ENCODE assay signal across 12 mouse cellular contexts in the genomic region with DNA sequence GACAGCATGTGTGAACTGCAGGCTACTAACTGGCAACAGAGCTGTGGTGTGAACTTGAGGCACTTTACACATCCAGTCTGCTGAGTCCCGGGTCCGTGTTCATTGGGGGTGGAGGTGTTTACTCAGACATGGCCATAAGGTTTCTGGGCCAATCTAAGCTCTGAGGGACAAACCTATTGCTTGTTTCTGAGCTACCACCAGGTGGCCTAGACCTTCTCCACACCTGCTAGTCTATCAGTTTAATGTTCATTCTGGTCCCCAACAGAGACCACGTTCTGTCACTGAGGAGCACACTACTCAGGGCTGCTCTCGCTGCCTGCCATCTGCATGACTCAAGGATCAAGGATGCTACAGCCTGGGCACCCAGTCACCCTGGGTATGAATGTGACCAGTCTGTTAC. TPM values are rescaled to one million over a fixed set of nuclear protein-coding genes. Genes with fewer than 3 reads are reported as not detected.
DNase-seq lines count a peak whose midpoint lies in the region; ATAC-seq and TF ChIP-seq lines count a peak whose summit lies in the region.
"Had no signal": no experiment of that assay in that cellular context is flagged by ENCODE, and none has a peak within 500 bp of the region (broad histone marks: within the 10 kb centered on the region; RNA-seq: fewer than 3 reads in every experiment).

No protein-coding gene starts in this region.

- intact Hi-C loops in gastrocnemius, adult 2 months (cut with DNase I) = no loop called here

- no peak overlapping the region for H3K27ac ChIP-seq in gastrocnemius, adult 2 months
- peak overlapping the region; percentile 92 for H3K27ac ChIP-seq in liver, embryonic 13.5 days
- H3K27ac ChIP-seq in liver, embryonic 11.5 days (ENCODE audit: low read depth, low read length) = no peak overlapping the region
- no peak overlapping the region for H3K27ac ChIP-seq in CH12.LX (ENCODE audit: insufficient read depth, low read depth)
- no peak overlapping the region for H3K27ac ChIP-seq in midbrain, embryonic 15.5 days
- H3K27ac ChIP-seq: heart, embryonic 13.5 days had no signal

- H3K4me3 ChIP-seq in gastrocnemius, adult 2 months = no peak overlapping the region
- no peak overlapping the region for H3K4me3 ChIP-seq in liver, embryonic 13.5 days (replicated peaks)
- no peak overlapping the region for H3K4me3 ChIP-seq in liver, embryonic 11.5 days (ENCODE audit: low read depth, low read length)
- no peak overlapping the region for H3K4me3 ChIP-seq in CH12.LX (replicated peaks in 1 of 3; ENCODE audit: low read depth in 2 of 3, low read length in 2 of 3, poor library complexity in 1 of 3)
- H3K4me3 ChIP-seq in midbrain, embryonic 15.5 days = no peak overlapping the region
- H3K4me3 ChIP-seq: heart, embryonic 13.5 days had no signal

- in situ Hi-C loops in CH12.LX (cut with MboI; ENCODE audit: low pct_ligation_motif_present, low pct_unique_long_range_greater_than_20kb, low sequenced_read_pairs) = no loop called here

- H3K36me3 ChIP-seq in liver, embryonic 13.5 days = peaks cover 54% of the 10 kb centered on the region
- H3K36me3 ChIP-seq in liver, embryonic 11.5 days (ENCODE audit: control insufficient read depth, insufficient read depth, low read length) = peaks cover 36% of the 10 kb centered on the region
- peaks cover 52 to 60% of the 10 kb centered on the region in 2 experiments for H3K36me3 ChIP-seq in CH12.LX (replicated peaks in 1 of 2; ENCODE audit: control insufficient read depth in 1 of 2, insufficient read depth in 1 of 2, low read length in 1 of 2)
- H3K36me3 ChIP-seq in midbrain, embryonic 15.5 days (replicated peaks) = peaks cover 42% of the 10 kb centered on the region

- no peak for TF ChIP-seq POLR2A in CH12.LX (IDR thresholded peaks at IDR 0.05; ENCODE audit: low read depth, low read length)

- no peaks in the 10 kb centered on the region for H3K79me2 ChIP-seq in CH12.LX (replicated peaks; ENCODE audit: control insufficient read depth, extremely low read depth, insufficient read depth, poor library complexity, severe bottlenecking)

- ATAC-seq in liver, embryonic 13.5 days (ENCODE audit: low read depth) = no peak
- ATAC-seq in liver, embryonic 11.5 days (replicated peaks; ENCODE audit: low FRiP score) = no peak
- ATAC-seq in megakaryocyte progenitor cell, adult 5-6 weeks (replicated peaks; ENCODE audit: poor library complexity) = 0 out of 2 replicates have a peak, but pooled peaks have one; percentile 18
- ATAC-seq in midbrain, embryonic 15.5 days (replicated peaks) = no peak
- ATAC-seq: inflammation-experienced regulatory T-cells, adult 6 months had no signal

- no peaks in the 10 kb centered on the region for H3K27me3 ChIP-seq in liver, embryonic 13.5 days
- no peaks in the 10 kb centered on the region for H3K27me3 ChIP-seq in liver, embryonic 11.5 days (replicated peaks; ENCODE audit: control insufficient read depth, insufficient read depth, low read length)
- peaks cover 1% of the 10 kb centered on the region for H3K27me3 ChIP-seq in CH12.LX (replicated peaks)
- no peaks in the 10 kb centered on the region for H3K27me3 ChIP-seq in midbrain, embryonic 15.5 days (replicated peaks)
- H3K27me3 ChIP-seq: heart, embryonic 13.5 days had no signal

- peak; percentile 5; the same call in 1 of the 2 replicates for TF ChIP-seq CTCF in gastrocnemius, adult 2 months (IDR thresholded peaks at IDR 0.05)
- peak; percentile 37 to 58 for TF ChIP-seq CTCF in CH12.LX (conservative IDR thresholded peaks at IDR 0.05 in 1 of 2, IDR thresholded peaks at IDR 0.05 in 1 of 2; ENCODE audit: low read depth in 2 of 2, low read length in 2 of 2)

- 72% methylated on average over 4 of the region's 4 CpGs for WGBS in liver, embryonic 13.5 days (ENCODE audit: insufficient replicate concordance)
- WGBS in liver, embryonic 11.5 days = 75% methylated on average over 4 of the region's 4 CpGs
- 80% methylated on average over 4 of the region's 4 CpGs for WGBS in midbrain, embryonic 15.5 days

- no peaks in the 10 kb centered on the region for H3K9me3 ChIP-seq in liver, embryonic 13.5 days (replicated peaks)
- no peaks in the 10 kb centered on the region for H3K9me3 ChIP-seq in liver, embryonic 11.5 days (ENCODE audit: control insufficient read depth, low read length)
- H3K9me3 ChIP-seq in CH12.LX (replicated peaks; ENCODE audit: low read length) = no peaks in the 10 kb centered on the region
- H3K9me3 ChIP-seq in midbrain, embryonic 15.5 days = no peaks in the 10 kb centered on the region
- H3K9me3 ChIP-seq: heart, embryonic 13.5 days had no signal

- H3K9ac ChIP-seq in liver, embryonic 13.5 days = no peak overlapping the region
- no peak overlapping the region for H3K9ac ChIP-seq in liver, embryonic 11.5 days (ENCODE audit: low read depth, low read length)
- no peak overlapping the region for H3K9ac ChIP-seq in CH12.LX (ENCODE audit: insufficient read depth, low read depth)
- no peak overlapping the region for H3K9ac ChIP-seq in midbrain, embryonic 15.5 days
- H3K9ac ChIP-seq: heart, embryonic 13.5 days had no signal

- dilution Hi-C loops in CH12.LX (cut with MboI; ENCODE audit: extremely low pct_ligation_motif_present, extremely low pct_unique_long_range_greater_than_20kb, low sequenced_read_pairs) = no loop called here

- peak; percentile 27 for TF ChIP-seq RAD21 in CH12.LX (IDR thresholded peaks at IDR 0.05; ENCODE audit: low read depth, low read length)

- no peak for DNase-seq in gastrocnemius, adult 2 months
- no peak for DNase-seq in gastrocnemius, postnatal 4 days (ENCODE audit: low spot score in 2 of 2)
- no peak for DNase-seq in liver, embryonic 13.5 days
- no peak for DNase-seq in liver, embryonic 11.5 days (ENCODE audit: low spot score)
- DNase-seq in CH12.LX (ENCODE audit: extremely low read depth) = no peak
- DNase-seq in layer of hippocampus, adult 18-20 months (ENCODE audit: low spot score in 2 of 2) = no peak
- DNase-seq: right cerebral cortex, postnatal 14 days had no signal

- H3K4me1 ChIP-seq in liver, embryonic 13.5 days (replicated peaks) = peaks cover 63% of the 10 kb centered on the region
- peaks cover 27% of the 10 kb centered on the region for H3K4me1 ChIP-seq in liver, embryonic 11.5 days (replicated peaks; ENCODE audit: control insufficient read depth, insufficient read depth, low read length)
- peaks cover 0 to 14% of the 10 kb centered on the region in 2 experiments; a peak in 3 of 4 replicates for H3K4me1 ChIP-seq in CH12.LX (ENCODE audit: control insufficient read depth in 1 of 2, insufficient read depth in 2 of 2)
- H3K4me1 ChIP-seq in midbrain, embryonic 15.5 days = peaks cover 14% of the 10 kb centered on the region

- TF ChIP-seq EP300 in CH12.LX (IDR thresholded peaks at IDR 0.05; ENCODE audit: low read length) = no peak

- no peak overlapping the region for H3K4me2 ChIP-seq in liver, embryonic 13.5 days
- H3K4me2 ChIP-seq in liver, embryonic 11.5 days = no peak overlapping the region
- no peak overlapping the region for H3K4me2 ChIP-seq in CH12.LX (ENCODE audit: insufficient read depth, low read depth, poor library complexity, severe bottlenecking)
- H3K4me2 ChIP-seq in midbrain, embryonic 15.5 days = no peak overlapping the region
- H3K4me2 ChIP-seq: heart, embryonic 13.5 days had no signal

RNA-seq across cellular contexts. Expression of a gene that starts 7.1 kb away (rescaled TPM):
- 100 to 1,000 TPM in 1 of 2 experiments, 10 to 100 TPM in 1; 95.2 to 101 TPM for total RNA-seq in gastrocnemius, adult 2 months (2021)
- total RNA-seq in gastrocnemius, postnatal 4 days (2021) = 100 to 1,000 TPM; 161 to 162 TPM
- polyA plus RNA-seq in liver, embryonic 13.5 days (2015; fragmentation: Nextera tagmentation; extraction: Ambion mirVana) = 125 and 130 TPM in 2 replicates
- polyA plus RNA-seq in liver, embryonic 11.5 days (2014; fragmentation: Nextera tagmentation; extraction: Ambion mirVana) = 229 and 240 TPM in 2 replicates
- 185 and 230 TPM in 2 replicates for total RNA-seq in CH12.LX (2012; rRNA removed)
- total RNA-seq in CH12.LX (2014; rRNA removed) = 175 and 188 TPM in 2 replicates
- 181 and 195 TPM in 2 replicates for polyA plus RNA-seq in CH12.LX (2012; ENCODE audit: insufficient read length, low read depth)
- total RNA-seq in megakaryocyte progenitor cell, adult 5-6 weeks (2015) = 65.8 and 66.4 TPM in 2 replicates
- 70.6 and 83.6 TPM in 2 replicates for total RNA-seq in megakaryocyte progenitor cell, adult 5-6 weeks (2017)
- 100 to 1,000 TPM; 493 to 502 TPM for total RNA-seq in layer of hippocampus, adult 18-20 months (2021)
- 626 and 662 TPM in 2 replicates for polyA plus RNA-seq in midbrain, embryonic 15.5 days (2015; fragmentation: Nextera tagmentation; extraction: Ambion mirVana)

RNA-seq across cellular contexts. Expression of a gene that starts 13.9 kb away (rescaled TPM):
- total RNA-seq in gastrocnemius, adult 2 months (2021) = not detected
- total RNA-seq in gastrocnemius, postnatal 4 days (2021) = under 1 TPM in 1 of 2 experiments, not detected in 1; 0.18 TPM
- polyA plus RNA-seq in liver, embryonic 13.5 days (2015; fragmentation: Nextera tagmentation; extraction: Ambion mirVana) = 11.2 and 12.5 TPM in 2 replicates
- 4.0 and 5.0 TPM in 2 replicates for polyA plus RNA-seq in liver, embryonic 11.5 days (2014; fragmentation: Nextera tagmentation; extraction: Ambion mirVana)
- total RNA-seq in CH12.LX (2012; rRNA removed) (not detected in 2 replicates), CH12.LX (2014; rRNA removed) (not detected in 2 replicates)
- polyA plus RNA-seq in CH12.LX (2012; ENCODE audit: insufficient read length, low read depth) = not detected in 2 replicates
- 1.4 and 1.5 TPM in 2 replicates for total RNA-seq in megakaryocyte progenitor cell, adult 5-6 weeks (2015)
- total RNA-seq in megakaryocyte progenitor cell, adult 5-6 weeks (2017) = 1.8 and 1.9 TPM in 2 replicates
- total RNA-seq in layer of hippocampus, adult 18-20 months (2021) = not detected
- polyA plus RNA-seq in midbrain, embryonic 15.5 days (2015; fragmentation: Nextera tagmentation; extraction: Ambion mirVana) = not detected in 2 replicates
- polyA plus RNA-seq: inflammation-experienced regulatory T-cells, adult 6 months; neural tube, embryonic 14.5 days had no signal

RNA-seq across cellular contexts. Expression of a gene that starts 17.1 kb away (rescaled TPM):
- total RNA-seq in gastrocnemius, adult 2 months (2021) = not detected
- total RNA-seq in gastrocnemius, postnatal 4 days (2021) = 10 to 100 TPM in 1 of 2 experiments, 1 to 10 TPM in 1; 9.8 to 17.0 TPM
- 5.5 and 6.3 TPM in 2 replicates for polyA plus RNA-seq in liver, embryonic 13.5 days (2015; fragmentation: Nextera tagmentation; extraction: Ambion mirVana)
- polyA plus RNA-seq in liver, embryonic 11.5 days (2014; fragmentation: Nextera tagmentation; extraction: Ambion mirVana) = 6.3 and 6.9 TPM in 2 replicates
- 0.34 TPM in 1 of 2 replicates, not detected in the other for total RNA-seq in CH12.LX (2012; rRNA removed)
- total RNA-seq in CH12.LX (2014; rRNA removed) = not detected in 2 replicates
- not detected in 2 replicates for polyA plus RNA-seq in CH12.LX (2012; ENCODE audit: insufficient read length, low read depth)
- 1.6 and 1.9 TPM in 2 replicates for total RNA-seq in megakaryocyte progenitor cell, adult 5-6 weeks (2015)
- total RNA-seq in megakaryocyte progenitor cell, adult 5-6 weeks (2017) = 1.8 and 2.3 TPM in 2 replicates
- 10 to 100 TPM; 82.1 to 87.0 TPM for total RNA-seq in layer of hippocampus, adult 18-20 months (2021)
- polyA plus RNA-seq in midbrain, embryonic 15.5 days (2015; fragmentation: Nextera tagmentation; extraction: Ambion mirVana) = 311 and 338 TPM in 2 replicates

RNA-seq across cellular contexts. Expression of a gene that starts 22.9 kb away (rescaled TPM):
- total RNA-seq in gastrocnemius, adult 2 months (2021) = 10 to 100 TPM; 10.5 to 11.3 TPM
- total RNA-seq in gastrocnemius, postnatal 4 days (2021) = 10 to 100 TPM; 37.1 to 42.7 TPM
- 12.3 and 13.7 TPM in 2 replicates for polyA plus RNA-seq in liver, embryonic 13.5 days (2015; fragmentation: Nextera tagmentation; extraction: Ambion mirVana)
- 12.0 and 14.5 TPM in 2 replicates for polyA plus RNA-seq in liver, embryonic 11.5 days (2014; fragmentation: Nextera tagmentation; extraction: Ambion mirVana)
- total RNA-seq in CH12.LX (2012; rRNA removed) (97.2 and 125 TPM in 2 replicates), CH12.LX (2014; rRNA removed) (4.4 and 6.1 TPM in 2 replicates)
- 0.79 and 1.2 TPM in 2 replicates for polyA plus RNA-seq in CH12.LX (2012; ENCODE audit: insufficient read length, low read depth)
- total RNA-seq in megakaryocyte progenitor cell, adult 5-6 weeks (2015) = 19.4 and 20.2 TPM in 2 replicates
- total RNA-seq in megakaryocyte progenitor cell, adult 5-6 weeks (2017) = 223 and 238 TPM in 2 replicates
- 10 to 100 TPM; 69.9 to 70.6 TPM for total RNA-seq in layer of hippocampus, adult 18-20 months (2021)
- polyA plus RNA-seq in midbrain, embryonic 15.5 days (2015; fragmentation: Nextera tagmentation; extraction: Ambion mirVana) = 119 and 121 TPM in 2 replicates

RNA-seq across cellular contexts. Expression of a gene that starts 22.9 kb away (rescaled TPM):
- under 1 TPM; 0.08 to 0.33 TPM for total RNA-seq in gastrocnemius, adult 2 months (2021)
- total RNA-seq in gastrocnemius, postnatal 4 days (2021) = under 1 TPM; 0.23 to 0.29 TPM
- 0.06 and 0.18 TPM in 2 replicates for polyA plus RNA-seq in liver, embryonic 13.5 days (2015; fragmentation: Nextera tagmentation; extraction: Ambion mirVana)
- 0.23 and 0.38 TPM in 2 replicates for polyA plus RNA-seq in liver, embryonic 11.5 days (2014; fragmentation: Nextera tagmentation; extraction: Ambion mirVana)
- total RNA-seq in CH12.LX (2012; rRNA removed) (0.21 and 0.47 TPM in 2 replicates), CH12.LX (2014; rRNA removed) (not detected in 2 replicates)
- polyA plus RNA-seq in CH12.LX (2012; ENCODE audit: insufficient read length, low read depth) = 0.20 and 0.49 TPM in 2 replicates
- total RNA-seq in megakaryocyte progenitor cell, adult 5-6 weeks (2015) = 0.10 TPM in 1 of 2 replicates, not detected in the other
- total RNA-seq in megakaryocyte progenitor cell, adult 5-6 weeks (2017) = not detected in 2 replicates
- 1 to 10 TPM; 4.7 to 5.7 TPM for total RNA-seq in layer of hippocampus, adult 18-20 months (2021)
- polyA plus RNA-seq in midbrain, embryonic 15.5 days (2015; fragmentation: Nextera tagmentation; extraction: Ambion mirVana) = 1.5 and 2.0 TPM in 2 replicates

Comparison
In these comparisons a context has a peak if more than half of its experiments do, and no peak if none do; other contexts are left out.
1. RNA of a gene that starts 17.1 kb away (total RNA-seq): 82.1 to 87.0 TPM in layer of hippocampus, adult 18-20 months; 9.8 to 17.0 TPM in gastrocnemius, postnatal 4 days, 1.6 to 2.3 TPM in megakaryocyte progenitor cell, adult 5-6 weeks, not detected in gastrocnemius, adult 2 months and 0.34 TPM in CH12.LX; every median in the first group is over 4 times any median in the second.